Mouse (Mus musculus): ENCODE data around the gene Foxn3.

- TF ChIP-seq CTCF (IDR thresholded peaks at IDR 0.05; ENCODE audit: low read depth, low read length), result no peak
- TF ChIP-seq POLR2A (IDR thresholded peaks at IDR 0.05; ENCODE audit: extremely low read depth, insufficient read depth, low read length), result no peak
These were observed 95.5 kb downstream of the Foxn3 start for GRCm38 (mm10) chr12:99467884-99468311.

Data from liver, adult 2 months (tissue).